38 mouse cellular contexts compared by ENCODE assay signal in genomic region chr1:179760553-179760952, GRCm38 (mm10). TPM values are rescaled to one million over a fixed set of nuclear protein-coding genes. Genes with fewer than 3 reads are reported as not detected.
"Had no signal": no experiment of that assay in that cellular context is flagged by ENCODE, and none has a peak within 500 bp of the region (broad histone marks: within the 10 kb centered on the region; RNA-seq: fewer than 3 reads in every experiment).

No protein-coding gene starts in this region.

- ATAC-seq: forebrain, embryonic 13.5 days; forebrain, embryonic 14.5 days; forebrain, embryonic 15.5 days; forebrain, embryonic 16.5 days; forebrain, postnatal 0 days had no signal

- H3K4me3 ChIP-seq: embryonic facial prominence, embryonic 10.5 days; embryonic facial prominence, embryonic 12.5 days; embryonic facial prominence, embryonic 13.5 days; embryonic facial prominence, embryonic 15.5 days; erythroblast, embryonic 14.5 days; forebrain, embryonic 10.5 days; forebrain, embryonic 12.5 days; forebrain, embryonic 13.5 days; forebrain, embryonic 15.5 days; gastrocnemius, adult 2 months; heart, adult 2 months had no signal

- H3K27me3 ChIP-seq: embryonic facial prominence, embryonic 12.5 days; embryonic facial prominence, embryonic 13.5 days; embryonic facial prominence, embryonic 15.5 days; forebrain, embryonic 12.5 days; forebrain, embryonic 13.5 days; forebrain, embryonic 15.5 days had no signal

- H3K27ac ChIP-seq: embryonic facial prominence, embryonic 10.5 days; embryonic facial prominence, embryonic 12.5 days; embryonic facial prominence, embryonic 13.5 days; embryonic facial prominence, embryonic 15.5 days; forebrain, embryonic 10.5 days; forebrain, embryonic 12.5 days; forebrain, embryonic 13.5 days; forebrain, embryonic 15.5 days; gastrocnemius, adult 2 months; heart, adult 2 months had no signal

- H3K4me1 ChIP-seq: embryonic facial prominence, embryonic 10.5 days; embryonic facial prominence, embryonic 12.5 days; embryonic facial prominence, embryonic 13.5 days; embryonic facial prominence, embryonic 15.5 days; forebrain, embryonic 10.5 days; forebrain, embryonic 12.5 days; forebrain, embryonic 13.5 days; forebrain, embryonic 15.5 days had no signal

- H3K9ac ChIP-seq: embryonic facial prominence, embryonic 12.5 days; embryonic facial prominence, embryonic 13.5 days; embryonic facial prominence, embryonic 15.5 days; forebrain, embryonic 12.5 days; forebrain, embryonic 13.5 days; forebrain, embryonic 15.5 days; forebrain, postnatal 0 days had no signal

- DNase-seq: cerebellum, adult 9-10 months; cerebellum, adult 9-11 months; cerebellum, postnatal 10 days; cerebellum, postnatal 14 days; cerebellum, postnatal 25 days; cerebellum, postnatal 36 days; embryo, embryonic 11 days; forebrain, postnatal 0 days; gastrocnemius, adult 2 months; gastrocnemius, postnatal 10 days; gastrocnemius, postnatal 14 days; gastrocnemius, postnatal 25 days; gastrocnemius, postnatal 36 days; heart, adult 18-20 months; heart, adult 2 months had no signal

- H3K9me3 ChIP-seq: embryonic facial prominence, embryonic 10.5 days; embryonic facial prominence, embryonic 12.5 days; embryonic facial prominence, embryonic 13.5 days; embryonic facial prominence, embryonic 15.5 days; forebrain, embryonic 10.5 days; forebrain, embryonic 12.5 days; forebrain, embryonic 13.5 days; forebrain, embryonic 15.5 days had no signal

RNA-seq across cellular contexts. Expression of gene Kif28, which starts 15.5 kb away (rescaled TPM):
- total RNA-seq: common myeloid progenitor, adult 5-6 weeks; forebrain, postnatal 0 days; granulocyte monocyte progenitor cell, adult 5-6 weeks had no signal
- polyA plus RNA-seq: embryonic facial prominence, embryonic 11.5 days; embryonic facial prominence, embryonic 13.5 days; erythroblast, embryonic 14.5 days; forebrain, embryonic 10.5 days; forebrain, embryonic 11.5 days; forebrain, embryonic 12.5 days; forebrain, embryonic 13.5 days; forebrain, embryonic 14.5 days; forebrain, embryonic 15.5 days; forebrain, embryonic 16.5 days; forebrain, postnatal 0 days; gonadal fat pad, adult 2 months had no signal

RNA-seq across cellular contexts. Expression of gene Gm10518, which starts 42.6 kb away (rescaled TPM):
- total RNA-seq: common myeloid progenitor, adult 5-6 weeks; forebrain, postnatal 0 days; gastrocnemius, adult 18-20 months; gastrocnemius, adult 2 months; gastrocnemius, adult 8-10 months; gastrocnemius, postnatal 10 days; gastrocnemius, postnatal 14 days; gastrocnemius, postnatal 25 days; gastrocnemius, postnatal 36 days; gastrocnemius, postnatal 4 days; granulocyte monocyte progenitor cell, adult 5-6 weeks; heart, adult 18-20 months; heart, adult 2 months; heart, adult 8-10 months had no signal
- polyA plus RNA-seq: cortical plate, adult 2 months; embryonic facial prominence, embryonic 12.5 days; embryonic facial prominence, embryonic 14.5 days; erythroblast, embryonic 14.5 days; forebrain, embryonic 13.5 days; forebrain, embryonic 14.5 days; forebrain, embryonic 15.5 days; forebrain, embryonic 16.5 days; forebrain, postnatal 0 days; frontal cortex, adult 2 months; gonadal fat pad, adult 2 months; heart, adult 2 months had no signal
